Mouse (Mus musculus): Measurements from ENCODE around the gene Anapc5. TPM values are rescaled to one million over a fixed set of nuclear protein-coding genes. Genes with fewer than 3 reads are reported as not detected.

The Anapc5 gene
- total RNA-seq, 4 experiments from 2014 or later, result 504 to 612 (median 591) TPM

GRCm38 (mm10) chr5:122799379-122800344 lies 21.5 kb downstream of the Anapc5 start:
- peak in 1 of 2 experiments; percentile 43 for DNase-seq (ENCODE audit: low spot score in 2 of 2)

- no peak for DNase-seq (ENCODE audit: low spot score in 2 of 2)
These were observed 22.4 kb downstream of the Anapc5 start for GRCm38 (mm10) chr5:122798557-122799378.

GRCm38 (mm10) chr5:122797866-122798265 lies 23.3 kb downstream of the Anapc5 start:
- DNase-seq (ENCODE audit: low spot score in 2 of 2), result no peak

- no peak for DNase-seq (ENCODE audit: low spot score in 2 of 2)
These were observed 32.4 kb downstream of the Anapc5 start for GRCm38 (mm10) chr5:122788696-122789095.

- DNase-seq (ENCODE audit: low spot score in 2 of 2), result no peak
These were observed 34.9 kb downstream of the Anapc5 start for GRCm38 (mm10) chr5:122786035-122786819.

- DNase-seq (ENCODE audit: low spot score in 2 of 2), result no peak
These were observed 37.3 kb downstream of the Anapc5 start for GRCm38 (mm10) chr5:122783726-122784406.

DNA sequence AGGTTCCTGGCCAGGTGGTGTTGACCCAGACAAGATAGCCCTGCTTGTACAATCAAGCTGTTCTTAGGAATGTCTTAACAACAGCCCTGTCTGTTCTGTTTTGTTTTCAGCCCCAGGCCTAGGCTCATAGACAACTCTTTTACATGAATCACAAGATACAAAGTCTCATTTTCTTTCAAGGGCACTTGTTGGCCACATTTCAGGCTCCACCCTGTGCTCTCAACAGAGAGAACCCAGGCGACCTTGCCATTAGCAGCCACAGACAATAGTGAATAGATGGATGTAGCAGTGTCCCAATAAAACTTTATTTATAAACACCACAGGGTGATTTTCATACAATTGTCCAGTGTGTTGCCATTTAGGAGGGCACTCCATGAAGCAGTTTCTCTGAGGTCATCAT lies 39.1 kb downstream of the Anapc5 start:
- DNase-seq (ENCODE audit: low spot score in 2 of 2), result no peak

DNA sequence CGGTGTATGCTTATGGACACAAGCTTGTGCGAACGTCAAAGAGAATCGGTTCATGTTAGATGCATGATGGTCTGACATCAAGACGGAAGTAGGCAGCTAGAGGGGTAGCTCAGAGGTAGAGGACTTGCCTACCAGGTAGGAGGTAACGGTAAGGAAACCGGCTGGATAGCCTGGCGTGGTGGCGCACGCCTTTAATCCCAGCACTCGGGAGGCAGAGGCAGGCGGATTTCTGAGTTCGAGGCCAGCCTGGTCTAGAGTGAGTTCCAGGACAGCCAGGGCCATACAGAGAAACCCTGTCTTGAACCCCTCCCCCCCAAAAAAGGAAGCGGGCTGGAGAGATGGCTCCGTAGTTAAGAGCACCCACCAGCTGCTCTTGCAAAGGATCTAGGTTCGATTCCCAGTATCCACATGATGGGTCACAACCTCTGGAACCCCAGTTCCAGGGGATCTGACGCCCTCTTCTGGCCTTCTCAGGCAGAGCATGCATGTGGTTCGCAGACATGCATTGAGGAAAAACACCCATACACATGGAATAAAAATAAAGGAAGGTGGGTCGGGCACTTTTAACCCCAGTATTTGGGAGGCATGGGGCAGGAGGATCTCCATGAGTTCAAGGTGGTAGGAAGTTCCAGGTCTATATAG lies 40.2 kb downstream of the Anapc5 start:
- no peak for DNase-seq (ENCODE audit: low spot score in 2 of 2)

DNA sequence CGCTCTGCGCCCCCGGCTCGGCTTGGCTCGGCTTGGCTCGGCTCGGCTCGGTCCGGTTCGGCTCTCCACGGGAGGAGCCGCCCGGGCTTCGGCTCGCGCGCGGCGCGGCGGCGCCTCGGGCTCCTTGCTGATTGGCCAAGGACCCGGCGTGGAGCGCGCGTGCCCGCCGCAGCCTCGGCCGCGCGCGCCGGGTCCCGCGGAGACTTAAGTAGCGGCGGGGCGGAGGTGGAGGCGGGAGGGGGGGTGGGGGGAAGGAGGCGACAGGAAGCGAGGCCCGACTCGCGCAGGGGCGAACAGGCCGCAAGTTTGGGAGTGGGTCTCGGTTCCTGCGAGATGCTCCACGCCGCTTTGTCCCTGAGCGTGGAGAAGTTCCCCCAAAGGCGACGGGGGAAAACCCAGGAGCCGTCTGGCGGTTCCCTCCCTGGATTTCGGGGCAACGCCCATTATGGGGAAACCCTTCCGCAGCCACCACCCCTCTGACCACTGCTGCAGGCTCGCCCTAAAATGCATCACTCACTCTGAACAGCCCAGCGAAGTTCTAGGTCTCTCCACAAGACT lies 41.8 kb downstream of the Anapc5 start, which contains the start of gene Camkk2:
Gene Camkk2 (minus strand): TSS at position 133 of the 558 bp plus-strand sequence.
- peak; percentile 59 to 78 for DNase-seq (ENCODE audit: low spot score in 2 of 2)

- DNase-seq (ENCODE audit: low spot score in 2 of 2), result no peak
These were observed 42.6 kb downstream of the Anapc5 start for GRCm38 (mm10) chr5:122778231-122779226.

GRCm38 (mm10) chr5:122777322-122777721 lies 43.8 kb downstream of the Anapc5 start:
- DNase-seq (ENCODE audit: low spot score in 2 of 2), result no peak

- no peak for DNase-seq (ENCODE audit: low spot score in 2 of 2)
These were observed 45.4 kb downstream of the Anapc5 start for GRCm38 (mm10) chr5:122775646-122776286.

DNA sequence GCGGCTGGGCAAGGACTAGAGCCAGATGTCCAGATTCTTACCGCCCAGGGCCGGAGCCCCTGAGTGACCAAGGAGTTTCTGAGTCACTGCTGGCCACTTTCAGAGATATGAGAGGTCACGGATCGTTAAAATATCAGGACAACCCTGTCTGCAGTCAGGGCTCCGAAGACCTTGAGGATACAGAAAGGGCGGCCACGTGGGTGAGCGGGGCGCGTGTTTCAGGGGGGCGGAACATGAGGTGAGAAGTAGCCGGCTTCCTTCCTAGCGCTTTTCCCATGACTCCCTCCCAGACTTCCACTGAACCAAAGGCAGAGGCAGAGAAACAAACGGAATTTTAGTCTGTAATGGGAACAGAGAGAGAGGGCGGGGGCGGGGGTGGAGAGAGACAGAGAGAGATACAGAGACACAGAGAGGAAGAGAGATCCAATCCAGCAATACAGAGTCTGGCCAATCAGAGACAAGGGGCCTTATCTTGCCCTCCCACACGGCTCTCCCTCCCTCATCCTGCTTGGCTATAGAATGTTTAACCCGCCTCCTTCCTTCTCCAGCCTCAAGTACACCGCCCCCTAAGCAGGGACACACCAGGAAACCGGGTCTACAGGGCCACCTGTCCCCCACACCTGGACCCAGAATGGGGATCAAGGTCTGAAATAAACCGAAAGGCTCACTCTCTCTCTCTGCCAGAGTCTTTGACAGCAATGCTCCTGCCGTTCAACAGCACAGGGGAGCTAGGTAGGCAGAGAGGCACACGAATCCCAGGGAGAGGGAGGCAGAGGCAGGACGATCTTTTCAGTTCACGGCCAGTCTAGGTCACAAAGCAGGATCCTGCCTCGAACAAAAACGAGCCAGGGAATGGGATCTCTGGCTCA lies 46.2 kb downstream of the Anapc5 start:
- DNase-seq (ENCODE audit: low spot score in 2 of 2), result no peak

DNA sequence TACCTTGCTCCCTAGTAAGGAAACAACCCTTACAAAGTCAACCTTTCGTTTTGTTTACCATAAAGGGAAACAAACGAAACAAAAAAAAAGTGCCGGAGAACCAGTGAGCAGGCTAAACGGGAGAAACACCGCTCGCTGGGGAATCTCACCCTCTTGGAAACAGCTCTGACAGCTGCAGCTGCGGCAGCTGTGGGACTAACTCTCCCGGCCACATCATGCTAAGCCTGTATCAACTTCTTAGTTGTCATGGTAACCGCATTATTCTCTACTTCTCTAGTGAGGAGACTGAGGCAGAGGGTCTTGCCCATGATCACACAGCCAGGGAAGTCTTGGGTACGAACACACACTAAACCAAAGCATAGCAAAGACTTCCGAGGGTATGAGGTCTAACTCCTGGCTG lies 47.4 kb downstream of the Anapc5 start:
- no peak for DNase-seq (ENCODE audit: low spot score in 2 of 2)

- DNase-seq (ENCODE audit: low spot score in 2 of 2), result no peak
These were observed 49.7 kb downstream of the Anapc5 start for GRCm38 (mm10) chr5:122771428-122771827.

GRCm38 (mm10) chr5:122770806-122771261 lies 50.3 kb downstream of the Anapc5 start:
- DNase-seq (ENCODE audit: low spot score in 2 of 2), result peak; percentile 66 to 79

- peak in 1 of 2 experiments; percentile 42 for DNase-seq (ENCODE audit: low spot score in 2 of 2)
These were observed 50.8 kb downstream of the Anapc5 start for GRCm38 (mm10) chr5:122770304-122770703.
